Mouse (Mus musculus): ENCODE data around the gene Lrrc4b.

Gene Lrrc4b

DNA sequence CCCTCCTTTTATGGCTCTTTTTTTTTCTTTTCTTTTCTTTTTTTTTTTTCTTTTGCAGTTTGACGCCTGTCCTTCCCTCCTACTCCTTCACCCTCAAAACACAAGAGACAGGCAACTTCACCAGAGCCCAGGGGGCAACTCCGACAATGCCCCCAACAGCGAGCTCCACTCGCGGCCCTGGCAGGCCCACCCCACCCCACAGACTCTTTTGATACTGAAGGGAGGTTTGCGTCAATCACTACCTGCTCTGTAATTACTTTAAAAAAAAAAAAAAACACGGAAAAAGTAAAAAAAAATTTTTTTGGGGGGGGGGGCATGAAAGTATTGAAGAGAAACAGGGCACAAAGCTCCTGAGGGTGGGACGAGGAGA lies 34.2 kb downstream of the Lrrc4b start:
- in situ Hi-C loops (cut with MboI, MseI), result no loop called here

DNA sequence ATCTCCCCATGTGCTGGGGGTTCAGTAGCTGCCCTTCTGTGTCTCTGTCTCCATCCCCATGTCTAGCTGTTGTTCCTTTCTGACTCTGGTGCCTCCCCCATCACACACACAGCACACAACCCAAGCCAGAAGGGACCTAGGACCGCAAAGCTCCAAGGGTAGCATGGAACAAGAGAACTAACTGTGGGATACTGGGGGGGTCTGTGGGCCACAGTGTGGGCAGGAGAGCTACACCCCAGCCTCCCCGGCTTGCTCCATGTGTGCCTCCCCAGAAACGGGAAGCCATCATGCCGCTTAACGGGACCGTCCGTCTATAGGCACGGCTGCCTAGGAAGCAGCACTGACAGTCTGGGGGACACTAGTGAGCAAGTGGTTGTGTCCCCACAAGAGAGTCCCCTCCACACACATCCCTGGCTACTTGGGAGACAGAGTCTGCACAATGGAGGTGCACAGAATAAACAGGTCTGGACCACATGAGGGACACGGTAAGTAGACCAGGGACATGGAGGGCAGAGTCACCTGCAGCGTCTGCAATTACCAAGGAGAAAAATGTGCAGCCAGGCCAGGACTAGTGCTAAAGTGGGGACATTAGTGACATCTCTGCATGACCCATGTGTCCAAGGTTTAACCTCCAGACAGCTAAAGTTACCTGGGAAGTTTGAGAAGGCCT lies 34.9 kb downstream of the Lrrc4b start:
- in situ Hi-C loops (cut with MboI, MseI), result no loop called here

DNA sequence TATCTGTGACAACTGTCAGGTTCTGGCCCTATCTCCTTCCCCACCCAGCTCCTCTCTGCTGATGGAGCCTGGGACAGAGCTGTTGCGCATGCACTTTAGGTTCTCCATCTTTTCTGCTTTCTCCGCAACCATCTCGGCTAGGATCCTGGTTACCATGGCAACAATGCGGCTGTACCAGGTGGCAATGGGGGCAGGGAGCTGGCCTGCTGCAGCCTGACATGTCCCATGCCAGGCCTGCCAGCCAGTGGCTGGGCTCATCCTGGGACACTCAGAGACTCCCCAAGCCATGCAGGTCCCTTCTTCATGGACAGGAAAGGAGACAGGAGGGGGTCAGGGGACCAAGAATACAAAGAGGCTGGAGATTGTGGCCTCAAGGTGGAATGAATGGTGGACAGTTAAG lies 35.7 kb downstream of the Lrrc4b start:
- in situ Hi-C loops (cut with MboI, MseI), result no loop called here

DNA sequence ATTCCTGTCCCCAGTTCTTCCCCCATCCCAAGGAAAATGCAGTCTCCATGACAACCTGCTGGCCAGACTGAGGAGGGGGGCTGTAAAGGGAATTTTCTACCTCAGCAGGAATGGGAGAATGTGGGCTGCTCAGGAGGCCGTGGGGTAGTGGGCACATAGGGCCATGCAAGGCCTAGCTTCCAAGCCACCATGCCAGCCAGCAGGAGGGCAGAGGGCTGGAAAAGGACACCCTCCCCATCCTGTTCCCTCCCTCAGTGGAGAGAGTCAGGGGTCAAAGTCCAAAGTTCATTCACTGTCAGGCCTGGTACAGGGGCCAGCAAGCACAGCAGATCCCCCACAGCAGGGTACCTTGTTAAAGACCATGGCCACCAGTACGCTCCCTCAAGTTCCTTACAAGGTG lies 36.3 kb downstream of the Lrrc4b start, which contains the start of gene Aspdh:
Aspdh (plus strand) TSS at position 281 of the 400 bp plus-strand sequence.
- in situ Hi-C loops (cut with MboI, MseI), result loop anchor here (5.0 kb wide), 1 partner anchor 63 kb away; no protein-coding TSS in a partner anchor

GRCm38 (mm10) chr7:44466006-44466887 lies 37.4 kb downstream of the Lrrc4b start:
- in situ Hi-C loops (cut with MboI, MseI), result loop anchor here (5.0 kb wide), 1 partner anchor 64 kb away; no protein-coding TSS in a partner anchor

GRCm38 (mm10) chr7:44466888-44467311 lies 38.1 kb downstream of the Lrrc4b start:
- in situ Hi-C loops (cut with MboI, MseI), result loop anchor here (5.0 kb wide), 1 partner anchor 65 kb away; no protein-coding TSS in a partner anchor

DNA sequence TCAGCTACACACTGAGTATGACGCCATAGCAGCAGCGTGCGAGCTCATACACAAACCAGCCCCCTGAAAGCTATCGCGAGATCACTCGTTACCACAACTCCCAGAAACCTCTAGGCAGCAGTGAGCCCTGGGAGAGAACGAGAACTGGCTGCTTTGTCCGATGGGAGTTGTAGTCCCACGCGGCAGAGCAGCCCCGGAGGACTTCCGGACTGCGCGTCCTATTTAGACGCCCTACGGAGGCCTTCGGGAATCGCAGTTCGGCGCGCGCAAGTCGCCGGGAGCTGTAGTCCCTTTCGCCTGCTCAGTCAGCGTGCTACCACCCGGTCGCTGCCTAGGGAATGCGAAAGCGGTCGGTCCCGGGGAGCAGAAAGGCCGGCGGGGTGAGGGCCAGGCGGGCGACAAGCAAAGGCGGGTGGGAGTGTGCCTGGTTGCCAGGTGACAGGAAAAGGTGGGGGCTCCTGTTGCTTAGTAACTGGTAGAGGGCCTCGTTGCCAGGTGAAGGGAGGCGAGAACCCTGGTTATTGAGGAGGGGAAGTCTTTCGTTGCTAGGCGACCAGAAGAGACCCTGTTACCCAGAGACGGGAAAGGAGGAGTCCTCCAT lies 39.1 kb downstream of the Lrrc4b start, which contains the start of gene Josd2:
Josd2 (plus strand) TSS at position 170 of the 601 bp plus-strand sequence.
- in situ Hi-C loops (cut with MboI, MseI), result loop anchor here (5.0 kb wide), 1 partner anchor 66 kb away; no protein-coding TSS in a partner anchor

GRCm38 (mm10) chr7:44468644-44469285 lies 39.9 kb downstream of the Lrrc4b start:
- in situ Hi-C loops (cut with MboI, MseI), result loop anchor here (5.0 kb wide), 1 partner anchor 66 kb away; no protein-coding TSS in a partner anchor

- in situ Hi-C loops (cut with MboI, MseI), result loop anchor here (5.0 kb wide), 1 partner anchor 68 kb away; no protein-coding TSS in a partner anchor
These were observed 41.2 kb downstream of the Lrrc4b start for GRCm38 (mm10) chr7:44469677-44470675.

GRCm38 (mm10) chr7:44470696-44471612 lies 42.1 kb downstream of the Lrrc4b start:
- in situ Hi-C loops (cut with MboI, MseI), result no loop called here

GRCm38 (mm10) chr7:44471880-44472557 lies 43.2 kb downstream of the Lrrc4b start:
- in situ Hi-C loops (cut with MboI, MseI), result no loop called here

- in situ Hi-C loops (cut with MboI, MseI), result no loop called here
These were observed 43.7 kb downstream of the Lrrc4b start for GRCm38 (mm10) chr7:44472558-44472885.

DNA sequence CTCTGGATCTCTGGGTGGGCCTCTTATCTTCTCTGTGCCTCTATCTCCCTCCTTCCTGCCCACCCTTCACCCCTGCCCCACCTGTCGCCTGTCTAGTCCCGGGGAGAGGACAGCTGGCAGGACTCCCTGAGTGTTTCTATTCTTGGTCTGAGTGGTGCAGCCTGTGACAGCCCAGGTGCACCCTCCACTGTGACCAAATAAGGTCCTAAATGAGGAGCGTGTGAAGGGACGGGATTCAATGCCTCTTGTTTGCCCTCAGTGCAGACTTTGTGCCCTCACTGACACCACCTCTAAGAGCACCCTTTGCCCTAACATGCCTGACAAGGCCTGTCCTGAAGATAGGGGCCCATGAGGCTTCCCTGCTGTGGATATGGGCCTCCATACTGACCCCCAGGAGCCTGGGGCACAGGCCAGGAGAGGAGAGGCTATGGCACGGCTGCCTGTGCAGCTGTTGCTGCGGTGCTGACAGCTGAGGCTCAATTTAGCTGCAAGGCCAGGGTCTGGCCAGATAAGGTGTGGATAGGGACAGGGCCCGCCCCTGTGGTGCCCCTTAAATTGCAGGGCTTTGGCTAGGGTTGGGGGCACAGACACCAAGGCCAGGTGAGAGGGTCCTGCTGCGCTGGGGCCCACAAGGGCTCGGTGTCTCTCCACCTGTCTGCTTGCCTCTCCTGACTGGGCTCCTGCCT lies 44.3 kb downstream of the Lrrc4b start:
- in situ Hi-C loops (cut with MboI, MseI), result no loop called here

GRCm38 (mm10) chr7:44474419-44474818 lies 45.6 kb downstream of the Lrrc4b start:
- in situ Hi-C loops (cut with MboI, MseI), result no loop called here

- in situ Hi-C loops (cut with MboI, MseI), result no loop called here
These were observed 46.3 kb downstream of the Lrrc4b start for GRCm38 (mm10) chr7:44475046-44475614.

DNA sequence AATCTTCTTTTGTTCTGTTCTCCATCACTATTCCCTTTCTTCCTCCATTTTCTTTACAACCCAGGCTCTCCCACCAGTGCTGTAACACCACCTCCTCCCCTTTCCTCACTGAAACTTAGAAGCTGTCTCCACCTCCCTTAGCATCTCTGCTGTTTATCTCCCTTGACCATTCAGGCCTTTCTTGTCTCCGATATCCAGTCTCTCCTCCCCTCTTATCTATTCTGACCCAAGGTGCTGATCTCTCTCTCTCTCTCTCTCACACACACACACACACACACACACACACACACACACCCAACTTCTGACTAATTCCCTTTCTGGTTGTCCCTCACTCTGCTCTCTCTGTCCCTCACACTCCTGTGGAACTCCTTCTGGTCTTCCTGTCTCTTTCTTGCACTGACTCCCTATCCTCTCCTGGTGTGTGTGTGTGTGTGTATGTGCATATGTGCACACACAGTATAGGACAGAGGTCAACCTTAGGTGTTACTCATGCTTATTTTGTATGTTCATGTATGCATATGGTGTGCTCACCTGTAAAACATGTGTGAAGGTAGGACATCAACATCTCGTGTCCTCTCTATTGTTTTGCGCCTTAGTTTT lies 54.1 kb downstream of the Lrrc4b start:
- in situ Hi-C loops (cut with MboI, MseI), result loop anchor here in 1 of 2 experiments (5.0 kb wide), 1 partner anchor 216 kb away; no protein-coding TSS in a partner anchor

DNA sequence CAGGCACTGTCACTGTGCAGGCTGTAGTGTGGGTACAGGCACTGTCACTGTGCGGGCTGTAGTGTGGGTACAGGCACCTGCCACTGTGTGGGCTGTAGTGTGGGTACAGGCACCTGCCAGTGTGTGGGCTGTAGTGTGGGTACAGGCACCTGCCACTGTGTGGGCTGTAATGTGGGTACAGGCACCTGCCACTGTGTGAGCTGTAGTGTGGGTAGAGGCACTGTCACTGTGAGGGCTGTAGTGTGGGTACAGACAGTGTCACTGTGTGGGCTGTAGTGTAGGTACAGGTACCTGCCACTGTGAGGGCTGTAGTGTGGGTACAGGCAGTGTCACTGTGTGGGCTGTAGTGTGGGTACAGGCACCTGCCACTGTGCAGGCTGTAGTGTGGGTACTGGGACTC lies 55.3 kb downstream of the Lrrc4b start:
- in situ Hi-C loops (cut with MboI, MseI), result loop anchor here in 1 of 2 experiments (5.0 kb wide), 1 partner anchor 217 kb away; no protein-coding TSS in a partner anchor
